Mouse (Mus musculus) Patski (cell line): ENCODE measurements around the gene Cutc. TPM values are rescaled to one million over a fixed set of nuclear protein-coding genes. Genes with fewer than 3 reads are reported as not detected.

Source experiments
- ATAC-seq: fragments of 100-300 bp; one replicate; pipeline ENCODE4 v1.8.0; 2021
- CTCF ChIA-PET: fragments of 350-600 bp; sonication (Branson Sonifier 250); formaldehyde crosslinking; loops from one replicate; lab custom pipeline; 2022; ENCODE audit warnings: inconsistent platforms; lab: Charles Lee
- POLR2A ChIA-PET: fragments of 350-600 bp; sonication (Branson Sonifier 250); formaldehyde crosslinking; loops from one replicate; lab custom pipeline; 2022; ENCODE audit warnings: antibody characterized with exemption, inconsistent platforms; lab: Charles Lee
- DNase-seq: peaks from one replicate; pipeline ENCODE4 v3.0.0-alpha.2; 2011; ENCODE audit warnings: low read depth, low spot score
- H3K27me3 ChIP-seq: fragments of 371-371 bp; one replicate; pipeline ENCODE4 v1.5.1; 2021
- CTCF ChIP-seq: fragments of 100-300 bp; IDR thresholded peaks from one replicate; pipeline ENCODE4 v1.5.1; 2021
- in situ Hi-C: fragments of 300-500 bp; cut with MboI; formaldehyde crosslinking; loops from 3 replicates; pipeline ENCODE4 v1.11.1; 2018; ENCODE audit warnings: low pct_unique_long_range_greater_than_20kb, mixed read lengths
- polyA plus RNA-seq: library from polyadenylated mRNA; unstranded; gene quantifications from one replicate; pipeline ENCODE4 v1.2.3, GENCODE M21; 2021

Cutc gene
- polyA plus RNA-seq, 1 experiment from 2014 or later = 7.1 TPM

GRCm38 (mm10) chr19:43771499-43771969, 18.7 kb downstream of the Cutc start:
- in situ Hi-C loops = no loop called here
- POLR2A ChIA-PET = no interaction called here
- DNase-seq = no peak

GRCm38 (mm10) chr19:43772311-43772710, 19.5 kb downstream of the Cutc start:
- DNase-seq (no peak), ATAC-seq (no peak)
- in situ Hi-C loops = no loop called here
- CTCF ChIA-PET = no interaction called here
- no peak for TF ChIP-seq CTCF
- peaks cover 26% of the 10 kb centered on the region for H3K27me3 ChIP-seq
- POLR2A ChIA-PET = no interaction called here

More at GRCm38 (mm10) chr19:43771499-43771969, 18.7 kb downstream of the Cutc start:
- CTCF ChIA-PET = no interaction called here
- H3K27me3 ChIP-seq = peaks cover 18% of the 10 kb centered on the region
- no peak for ATAC-seq
- TF ChIP-seq CTCF = no peak

GRCm38 (mm10) chr19:43775433-43775832, 22.6 kb downstream of the Cutc start:
- ATAC-seq (no peak), DNase-seq (no peak)
- no peak for TF ChIP-seq CTCF
- in situ Hi-C loops = no loop called here
- H3K27me3 ChIP-seq = peaks cover 49% of the 10 kb centered on the region
- CTCF ChIA-PET = no interaction called here
- POLR2A ChIA-PET = interaction anchor here (0.6 kb wide), 1 partner anchor 261 kb away, joined by 3 read pairs; no protein-coding TSS in a partner anchor

GRCm38 (mm10) chr19:43776561-43776960, 23.8 kb downstream of the Cutc start:
- no peak for ATAC-seq
- ChIA-PET CTCF (interaction anchor here (1.1 kb wide), 1 partner anchor 9 kb away, joined by 3 read pairs; no protein-coding TSS in a partner anchor), POLR2A (no interaction called here)
- H3K27me3 ChIP-seq = peaks cover 59% of the 10 kb centered on the region
- no peak for DNase-seq
- TF ChIP-seq CTCF = no peak
- in situ Hi-C loops = no loop called here

- POLR2A ChIA-PET = no interaction called here
- no peak for TF ChIP-seq CTCF
- DNase-seq (no peak), ATAC-seq (no peak)
- CTCF ChIA-PET = no interaction called here
- in situ Hi-C loops = no loop called here
- H3K27me3 ChIP-seq = peaks cover 62% of the 10 kb centered on the region
These were observed 24.5 kb downstream of the Cutc start for GRCm38 (mm10) chr19:43777308-43777707.

- TF ChIP-seq CTCF = no peak
- ATAC-seq (no peak), DNase-seq (no peak)
- peaks cover 81% of the 10 kb centered on the region for H3K27me3 ChIP-seq
- ChIA-PET CTCF (no interaction called here), POLR2A (interaction anchor here (0.6 to 0.8 kb wide), 2 partner anchors 19 to 147 kb away, joined by 3 to 4 read pairs; no protein-coding TSS in a partner anchor)
- in situ Hi-C loops = no loop called here
These were observed 27.6 kb downstream of the Cutc start for GRCm38 (mm10) chr19:43780391-43780790.

GRCm38 (mm10) chr19:43781980-43782379, 29.2 kb downstream of the Cutc start, which contains the start of gene Abcc2:
Gene Abcc2 (plus strand): TSS chr19:43782192.
- ChIA-PET POLR2A (no interaction called here), CTCF (no interaction called here)
- peaks cover 78% of the 10 kb centered on the region for H3K27me3 ChIP-seq
- DNase-seq (no peak), ATAC-seq (no peak)
- in situ Hi-C loops = no loop called here
- no peak for TF ChIP-seq CTCF

- DNase-seq (no peak), ATAC-seq (no peak)
- H3K27me3 ChIP-seq = peaks cover 65% of the 10 kb centered on the region
- no peak for TF ChIP-seq CTCF
- in situ Hi-C loops = no loop called here
- POLR2A ChIA-PET = no interaction called here
- CTCF ChIA-PET = no interaction called here
These were observed 32.0 kb downstream of the Cutc start for GRCm38 (mm10) chr19:43784761-43785160.

- ChIA-PET POLR2A (no interaction called here), CTCF (interaction anchor here (0.6 kb wide), 1 partner anchor 9 kb away, joined by 3 read pairs; no protein-coding TSS in a partner anchor)
- TF ChIP-seq CTCF = no peak
- no peak for ATAC-seq
- in situ Hi-C loops = no loop called here
- H3K27me3 ChIP-seq = peaks cover 62% of the 10 kb centered on the region
- DNase-seq = no peak
These were observed 33.6 kb downstream of the Cutc start for GRCm38 (mm10) chr19:43786249-43787026.

- POLR2A ChIA-PET = no interaction called here
These were observed 37.0 kb downstream of the Cutc start for GRCm38 (mm10) chr19:43789817-43790216.

GRCm38 (mm10) chr19:43792537-43792936, 39.7 kb downstream of the Cutc start:
- in situ Hi-C loops = no loop called here
- DNase-seq (no peak), ATAC-seq (no peak)
- ChIA-PET CTCF (interaction anchor here (0.7 kb wide), 1 partner anchor 22 kb away, joined by 3 read pairs; no protein-coding TSS in a partner anchor), POLR2A (no interaction called here)
- no peak for TF ChIP-seq CTCF
- peaks cover 52% of the 10 kb centered on the region for H3K27me3 ChIP-seq

More at GRCm38 (mm10) chr19:43789817-43790216, 37.0 kb downstream of the Cutc start:
- peaks cover 55% of the 10 kb centered on the region for H3K27me3 ChIP-seq
- DNase-seq = no peak
- in situ Hi-C loops = no loop called here
- CTCF ChIA-PET = no interaction called here
- ATAC-seq = no peak
- no peak for TF ChIP-seq CTCF
